Mouse (Mus musculus) hindbrain, embryonic 10.5 days (tissue): ENCODE results near the gene Prickle4. TPM values are rescaled to one million over a fixed set of nuclear protein-coding genes. Genes with fewer than 3 reads are reported as not detected.
"Not testable (repeated sequence)": the region's sequence is repeated elsewhere in the genome, so short reads cannot be mapped to it uniquely, and the experiment has no call there.

Source experiments
- DNase-seq: peaks from one replicate; pipeline ENCODE4 v3.0.0-alpha.2; 2017; ENCODE audit warnings: low spot score
- H3K27ac ChIP-seq: fragments of 300-500 bp; sonication (generic); 2 replicates; pipeline ENCODE4 v1.5.1; 2016; ENCODE audit warnings: mild to moderate bottlenecking, moderate library complexity
- H3K27me3 ChIP-seq: fragments of 300-500 bp; sonication (generic); 2 replicates; pipeline ENCODE4 v1.6.1; 2016; ENCODE audit warnings: mild to moderate bottlenecking; ENCODE audit not compliant: poor library complexity, insufficient read depth, severe bottlenecking
- H3K36me3 ChIP-seq: fragments of 300-500 bp; sonication (generic); 2 replicates; pipeline ENCODE4 v1.6.1; 2016; ENCODE audit warnings: mild to moderate bottlenecking, moderate library complexity
- H3K4me1 ChIP-seq: fragments of 300-500 bp; sonication (generic); replicated peaks from 2 replicates; pipeline ENCODE4 v1.6.1; 2016; ENCODE audit warnings: mild to moderate bottlenecking
- H3K4me3 ChIP-seq: fragments of 300-500 bp; sonication (generic); 2 replicates; pipeline ENCODE4 v1.5.1; 2016; ENCODE audit warnings: mild to moderate bottlenecking, moderate library complexity
- H3K9me3 ChIP-seq: fragments of 300-500 bp; sonication (generic); 2 replicates; pipeline ENCODE4 v1.6.1; 2016; ENCODE audit warnings: mild to moderate bottlenecking, moderate library complexity
- WGBS: fragments of 180-500 bp; shearing (Covaris S2); methylation state at CpG from one replicate; pipeline ENCODE4 v1.1.7; 2016; 5-methylcytosine and 5-hydroxymethylcytosine counted together
- polyA plus RNA-seq: library from polyadenylated mRNA; unstranded; fragments of >200 nt; fragmentation: Nextera tagmentation; extraction: Ambion mirVana; gene quantifications from 2 replicates; pipeline ENCODE4 v1.2.1, GENCODE M21; 2016

Gene Prickle4
- polyA plus RNA-seq, 1 experiment from 2014 or later, result 0.34 TPM

- Histone ChIP-seq H3K9me3 (no peaks in the 10 kb centered on the region), H3K27me3 (peaks cover 11% of the 10 kb centered on the region), H3K4me1 (peaks cover 16% of the 10 kb centered on the region), H3K36me3 (peaks cover 70% of the 10 kb centered on the region), H3K27ac (no peak overlapping the region), H3K4me3 (no peak overlapping the region)
- DNase-seq, result no peak
- 91% methylated on average over 5 of the region's 5 CpGs for WGBS
These were observed 16.3 kb downstream of the Prickle4 start for GRCm38 (mm10) chr17:47678238-47678637.

- Histone ChIP-seq H3K36me3 (peaks cover 60% of the 10 kb centered on the region), H3K27me3 (peaks cover 27% of the 10 kb centered on the region), H3K27ac (no peak overlapping the region; the same call in 1 of the 2 replicates), H3K4me1 (peaks cover 32% of the 10 kb centered on the region), H3K4me3 (no peak overlapping the region), H3K9me3 (no peaks in the 10 kb centered on the region)
- 22% methylated on average over 9 of the region's 9 CpGs for WGBS
- peak; percentile 77 for DNase-seq
These were observed 18.0 kb downstream of the Prickle4 start for GRCm38 (mm10) chr17:47676581-47676980.

GRCm38 (mm10) chr17:47672311-47673111 is 22.0 kb downstream of the Prickle4 start:
- H3K27ac ChIP-seq, result peak overlapping the region; percentile 76

GRCm38 (mm10) chr17:47671988-47672310 is 22.6 kb downstream of the Prickle4 start:
- no peak for DNase-seq
- H3K9me3 ChIP-seq, result no peaks in the 10 kb centered on the region
- H3K4me3 ChIP-seq, result peak overlapping the region; percentile 53
- H3K27me3 ChIP-seq, result peaks cover 48% of the 10 kb centered on the region
- peak overlapping the region; percentile 76 for H3K27ac ChIP-seq
- WGBS, result 10% methylated on average over 14 of the region's 14 CpGs
- peaks cover 34% of the 10 kb centered on the region for H3K4me1 ChIP-seq
- peaks cover 26% of the 10 kb centered on the region for H3K36me3 ChIP-seq

More at GRCm38 (mm10) chr17:47672311-47673111, 22.0 kb downstream of the Prickle4 start:
- Histone ChIP-seq H3K27me3 (peaks cover 48% of the 10 kb centered on the region), H3K36me3 (peaks cover 26% of the 10 kb centered on the region), H3K4me1 (peaks cover 34% of the 10 kb centered on the region), H3K4me3 (peak overlapping the region; percentile 53), H3K9me3 (no peaks in the 10 kb centered on the region)
- DNase-seq, result peak; percentile 73
- WGBS, result 4% methylated on average over 68 of the region's 68 CpGs

GRCm38 (mm10) chr17:47669166-47669565 is 25.4 kb downstream of the Prickle4 start:
- no peak for DNase-seq
- H3K4me3 ChIP-seq, result no peak overlapping the region
- no peaks in the 10 kb centered on the region for H3K9me3 ChIP-seq
- H3K36me3 ChIP-seq, result peaks cover 11% of the 10 kb centered on the region
- H3K4me1 ChIP-seq, result peaks cover 32% of the 10 kb centered on the region
- WGBS, result 90% methylated on average over 4 of the region's 4 CpGs
- H3K27ac ChIP-seq, result no peak overlapping the region
- H3K27me3 ChIP-seq, result peaks cover 46% of the 10 kb centered on the region

- WGBS, result 89% methylated on average over 7 of the region's 7 CpGs
- no peak for DNase-seq
- H3K27ac ChIP-seq, result no peak overlapping the region
- H3K9me3 ChIP-seq, result no peaks in the 10 kb centered on the region
- H3K4me3 ChIP-seq, result no peak overlapping the region
- peaks cover 12% of the 10 kb centered on the region; the same call in 1 of the 2 replicates for H3K4me1 ChIP-seq
- H3K36me3 ChIP-seq, result 0 out of 2 replicates have a peak, but pooled peaks cover 2% of the 10 kb centered on the region
- H3K27me3 ChIP-seq, result no peaks in the 10 kb centered on the region
These were observed 30.1 kb downstream of the Prickle4 start for GRCm38 (mm10) chr17:47664474-47664873.

- H3K9me3 ChIP-seq, result no peaks in the 10 kb centered on the region
- peak overlapping the region; percentile 56; the same call in 1 of the 2 replicates for H3K27ac ChIP-seq
- peaks cover 12% of the 10 kb centered on the region; the same call in 1 of the 2 replicates for H3K4me1 ChIP-seq
- WGBS, result 43% methylated on average over 9 of the region's 9 CpGs
- no peaks in the 10 kb centered on the region for H3K27me3 ChIP-seq
- H3K4me3 ChIP-seq, result no peak overlapping the region
- 0 out of 2 replicates have a peak, but pooled peaks cover 2% of the 10 kb centered on the region for H3K36me3 ChIP-seq
- peak; percentile 42 for DNase-seq
These were observed 31.4 kb downstream of the Prickle4 start for GRCm38 (mm10) chr17:47663009-47663713.

- Histone ChIP-seq H3K27me3 (no peaks in the 10 kb centered on the region), H3K4me3 (no peak overlapping the region), H3K9me3 (no peaks in the 10 kb centered on the region), H3K4me1 (peaks cover 6% of the 10 kb centered on the region; the same call in 1 of the 2 replicates), H3K36me3 (peaks cover 6% of the 10 kb centered on the region; the same call in 1 of the 2 replicates), H3K27ac (no peak overlapping the region)
- no peak for DNase-seq
- 85% methylated on average over 3 of the region's 3 CpGs for WGBS
These were observed 35.7 kb downstream of the Prickle4 start for GRCm38 (mm10) chr17:47658741-47659243.

GRCm38 (mm10) chr17:47657901-47658300 is 36.6 kb downstream of the Prickle4 start:
- DNase-seq, result no peak
- Histone ChIP-seq H3K9me3 (no peaks in the 10 kb centered on the region), H3K27ac (no peak overlapping the region), H3K4me1 (peaks cover 1% of the 10 kb centered on the region; the same call in 1 of the 2 replicates), H3K36me3 (peaks cover 11% of the 10 kb centered on the region; the same call in 1 of the 2 replicates), H3K27me3 (no peaks in the 10 kb centered on the region), H3K4me3 (no peak overlapping the region)
- WGBS, result 89% methylated on average over 4 of the region's 4 CpGs

- H3K4me1 ChIP-seq, result peaks cover 21% of the 10 kb centered on the region
- H3K9me3 ChIP-seq, result no peaks in the 10 kb centered on the region
- H3K36me3 ChIP-seq, result peaks cover 11% of the 10 kb centered on the region; the same call in 1 of the 2 replicates
- H3K27me3 ChIP-seq, result no peaks in the 10 kb centered on the region
- no peak overlapping the region for H3K27ac ChIP-seq
- 81% methylated on average over 5 of the region's 5 CpGs for WGBS
- DNase-seq, result no peak
- no peak overlapping the region for H3K4me3 ChIP-seq
These were observed 38.8 kb downstream of the Prickle4 start for GRCm38 (mm10) chr17:47655697-47656096.

GRCm38 (mm10) chr17:47654346-47654745 is 40.2 kb downstream of the Prickle4 start:
- H3K4me3 ChIP-seq, H3K27ac ChIP-seq, H3K9me3 ChIP-seq, DNase-seq, H3K36me3 ChIP-seq, H3K27me3 ChIP-seq: not testable (repeated sequence)
- H3K4me1 ChIP-seq, result peaks cover 23% of the 10 kb centered on the region
- WGBS, result 92% methylated on average over 8 of the region's 8 CpGs

- H3K27ac ChIP-seq, result peak overlapping the region; percentile 78
- H3K4me3 ChIP-seq, result no peak overlapping the region
- no peaks in the 10 kb centered on the region for H3K27me3 ChIP-seq
- H3K36me3 ChIP-seq, result peaks cover 9% of the 10 kb centered on the region; the same call in 1 of the 2 replicates
- no peak for DNase-seq
- peaks cover 38% of the 10 kb centered on the region for H3K4me1 ChIP-seq
- H3K9me3 ChIP-seq, result no peaks in the 10 kb centered on the region
- WGBS, result 68% methylated on average over 2 of the region's 2 CpGs
These were observed 42.6 kb downstream of the Prickle4 start for GRCm38 (mm10) chr17:47651953-47652352.
